Mouse (Mus musculus): ENCODE measurements around the gene Borcs5. TPM values are rescaled to one million over a fixed set of nuclear protein-coding genes. Genes with fewer than 3 reads are reported as not detected.

Borcs5 gene
- polyA plus RNA-seq (2014; fragmentation: Illumina TruSeq; extraction: RNeasy Lipid Tissue Mini Kit (QIAGEN cat#74804); ENCODE audit: insufficient read depth, low read depth, low replicate concordance): 9.7 TPM

GRCm38 (mm10) chr6:134639210-134639609 is at the start of gene Borcs5:
Gene Borcs5, plus strand, starts transcription at chr6:134639510.

GRCm38 (mm10) chr6:134631947-134632687 is 7.2 kb upstream of the Borcs5 start, which contains the start of gene Mansc1:
Gene Mansc1, minus strand, starts transcription at chr6:134632488.

Other genes with a start within 250 kb of the Borcs5 start
- 3.4 TPM for gene Bcl2l14, start 243.2 kb upstream of the Borcs5 start, polyA plus RNA-seq (2014; fragmentation: Illumina TruSeq; extraction: RNeasy Lipid Tissue Mini Kit (QIAGEN cat#74804); ENCODE audit: insufficient read depth, low read depth, low replicate concordance)
- 17.7 TPM for gene Lrp6, start 72.5 kb upstream of the Borcs5 start, polyA plus RNA-seq (2014; fragmentation: Illumina TruSeq; extraction: RNeasy Lipid Tissue Mini Kit (QIAGEN cat#74804); ENCODE audit: insufficient read depth, low read depth, low replicate concordance)
- gene Mansc1, start 7.0 kb upstream of the Borcs5 start, polyA plus RNA-seq (2014; fragmentation: Illumina TruSeq; extraction: RNeasy Lipid Tissue Mini Kit (QIAGEN cat#74804); ENCODE audit: insufficient read depth, low read depth, low replicate concordance): 5.3 TPM
- 16.1 TPM for gene Dusp16, start 153.1 kb downstream of the Borcs5 start, polyA plus RNA-seq (2014; fragmentation: Illumina TruSeq; extraction: RNeasy Lipid Tissue Mini Kit (QIAGEN cat#74804); ENCODE audit: insufficient read depth, low read depth, low replicate concordance)
- gene Crebl2, start 190.6 kb downstream of the Borcs5 start, polyA plus RNA-seq (2014; fragmentation: Illumina TruSeq; extraction: RNeasy Lipid Tissue Mini Kit (QIAGEN cat#74804); ENCODE audit: insufficient read depth, low read depth, low replicate concordance): 21.3 TPM